Mouse (Mus musculus) liver, embryonic 14 days (tissue): ENCODE results near the gene Cpa2. TPM values are rescaled to one million over a fixed set of nuclear protein-coding genes. Genes with fewer than 3 reads are reported as not detected.

ENCODE experiments used
- polyA plus RNA-seq: library from polyadenylated mRNA; depleted of rRNA; stranded (reverse); fragments of >200 nt; gene quantifications from 2 replicates; pipeline ENCODE4 v1.2.3, GENCODE M21; 2012; rRNA removed

Gene Cpa2
- polyA plus RNA-seq: 0.21 and 0.70 TPM in 2 replicates

DNA sequence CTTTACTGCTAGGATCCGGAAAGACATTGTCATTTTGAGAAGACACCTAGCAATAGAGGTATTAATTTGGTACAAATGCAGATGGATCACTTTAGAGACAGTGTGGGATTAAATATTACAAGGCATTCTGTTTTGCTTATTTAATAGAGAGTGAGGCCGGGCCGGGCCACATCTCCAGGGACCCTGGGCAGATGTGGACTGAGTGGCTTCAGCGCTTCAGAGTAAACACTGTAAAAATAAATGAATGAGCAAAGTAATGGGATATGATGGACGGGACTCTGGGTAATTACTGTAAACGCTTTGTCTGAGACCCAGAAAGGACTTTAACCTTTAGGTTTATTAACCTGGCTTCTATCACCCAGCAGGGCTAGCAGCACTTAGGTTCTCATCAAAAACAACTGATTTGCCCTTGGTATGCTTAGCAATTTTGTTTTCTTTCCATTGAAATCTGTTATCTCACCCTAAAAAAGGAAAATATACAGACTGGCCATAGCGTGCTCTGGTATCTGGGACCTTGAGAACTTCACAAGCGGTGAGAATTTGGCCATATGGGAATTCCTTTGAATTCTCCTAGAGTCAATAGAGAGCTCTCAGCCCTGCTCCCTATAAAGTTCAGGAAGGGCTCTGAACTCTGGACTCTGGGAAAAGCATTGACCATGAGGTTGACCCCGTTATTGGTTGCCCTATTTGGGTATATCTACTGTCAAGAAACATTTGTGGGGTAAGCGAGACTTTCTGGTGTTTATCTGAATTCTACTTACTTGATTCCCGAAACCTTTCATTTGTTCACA is at the start of gene Cpa2:
Gene Cpa2, plus strand, starts transcription at position 574 of the 791 bp plus-strand sequence.

DNA sequence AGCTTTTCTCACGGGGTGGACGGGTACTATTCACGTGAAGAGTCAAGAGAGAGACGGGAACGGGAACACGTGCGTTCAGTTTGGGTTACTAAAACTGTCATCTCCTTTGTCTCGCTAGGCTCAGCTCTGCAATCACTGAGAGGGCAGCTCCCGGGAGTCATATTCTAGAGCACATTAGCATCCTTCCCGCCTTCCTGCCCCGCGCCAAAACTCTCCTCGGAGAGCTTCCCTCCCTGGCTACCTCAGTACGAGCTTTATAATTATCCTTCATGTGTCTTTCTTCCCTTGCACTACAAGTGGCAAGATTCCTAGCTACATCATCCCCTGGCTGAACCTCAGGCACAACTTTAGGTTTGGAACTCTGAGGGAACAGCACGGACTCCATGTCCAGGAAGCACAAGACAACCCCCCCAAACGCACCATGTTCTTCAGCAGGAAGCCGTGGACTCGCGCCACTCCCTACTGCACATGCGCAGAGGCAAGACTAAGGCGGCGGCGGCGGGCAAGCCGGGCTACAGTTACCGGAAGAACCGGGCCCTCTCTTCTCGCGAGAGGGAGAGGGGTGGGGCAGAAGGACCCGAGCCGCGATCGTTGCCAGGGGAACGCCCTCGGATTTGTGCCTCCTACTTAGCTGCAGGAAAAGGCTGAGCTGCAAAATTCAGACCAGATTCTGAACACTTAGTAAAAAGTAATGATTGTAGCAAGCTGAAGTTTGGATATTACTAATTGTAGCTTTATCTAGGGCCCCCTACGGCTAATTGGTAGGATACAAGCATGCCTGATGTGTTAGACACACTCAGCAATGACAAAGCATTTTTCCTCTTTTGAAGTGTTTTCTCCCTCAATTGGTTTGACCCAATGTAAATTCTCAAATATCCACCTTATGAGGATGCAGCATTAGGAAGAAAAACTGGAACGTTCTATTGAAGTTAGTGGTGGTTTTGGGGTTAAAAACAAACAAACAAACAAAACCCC is 31.8 kb upstream of the Cpa2 start, which contains the start of the genes Tmem209 and Ssmem1:
Gene Tmem209, minus strand, starts transcription at position 519 of the 975 bp plus-strand sequence.
Gene Ssmem1, plus strand, starts transcription at position 585 of the 975 bp plus-strand sequence.

DNA sequence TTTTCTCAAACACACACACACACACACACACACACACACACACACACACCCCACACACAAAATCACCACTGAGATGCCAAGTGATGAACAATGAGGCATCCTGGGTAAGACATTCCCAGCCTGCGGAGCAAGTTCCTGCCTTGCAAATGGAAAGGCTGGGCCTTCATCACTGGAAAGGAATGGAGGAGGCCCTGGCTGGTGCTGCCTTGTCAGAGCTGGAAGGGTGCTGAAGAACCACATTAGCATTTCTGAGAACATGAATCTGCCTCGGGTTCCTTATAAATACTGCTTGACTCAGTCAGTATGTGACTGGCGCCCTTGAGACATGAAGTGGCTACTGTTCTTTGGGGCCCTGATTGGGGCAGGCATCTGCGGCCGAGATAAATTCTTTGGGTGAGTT is 26.7 kb downstream of the Cpa2 start, which contains the start of gene Cpa4:
Gene Cpa4, plus strand, starts transcription at position 301 of the 400 bp plus-strand sequence.

DNA sequence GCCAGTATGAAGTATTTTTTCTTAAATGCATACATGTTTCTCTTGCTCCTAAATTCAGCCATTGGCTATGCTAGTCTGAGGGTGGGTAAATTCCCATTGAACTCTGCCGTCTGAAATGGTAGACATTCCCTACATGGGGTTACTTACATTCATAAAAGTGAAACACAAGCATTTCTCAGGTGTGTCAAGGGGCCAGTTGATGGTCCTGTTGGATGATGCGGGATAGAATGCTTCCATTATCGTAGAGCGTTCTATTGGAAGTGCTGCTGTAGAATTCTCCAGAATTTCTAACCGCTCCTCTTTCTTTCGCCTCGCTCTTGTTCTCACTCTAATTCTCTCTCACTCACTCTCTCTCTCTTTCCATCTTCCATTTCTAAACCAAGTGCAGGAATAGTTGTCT is 69.3 kb downstream of the Cpa2 start, which contains the start of gene Cpa5:
Gene Cpa5, plus strand, starts transcription at position 301 of the 400 bp plus-strand sequence.

Other genes starting within 250 kb of the Cpa2 start
- 17.7 and 21.4 TPM in 2 replicates for gene Ube2h, start 237.0 kb upstream of the Cpa2 start, polyA plus RNA-seq
- 11.7 and 14.9 TPM in 2 replicates for gene Zc3hc1, start 150.6 kb upstream of the Cpa2 start, polyA plus RNA-seq
- 10.8 and 14.6 TPM in 2 replicates for gene Klhdc10, start 139.7 kb upstream of the Cpa2 start, polyA plus RNA-seq
- 16.6 and 19.7 TPM in 2 replicates for gene Tmem209, start 31.8 kb upstream of the Cpa2 start, polyA plus RNA-seq
- 0.08 and 0.09 TPM in 2 replicates for gene Ssmem1, start 31.7 kb upstream of the Cpa2 start, polyA plus RNA-seq
- 0.02 and 0.10 TPM in 2 replicates for gene Cpa4, start 26.8 kb downstream of the Cpa2 start, polyA plus RNA-seq
- gene Cpa5, start 69.4 kb downstream of the Cpa2 start, polyA plus RNA-seq: 0.08 TPM in 1 of 2 replicates, not detected in the other
- gene Cpa1, start 97.6 kb downstream of the Cpa2 start, polyA plus RNA-seq: 0.81 and 1.3 TPM in 2 replicates
- 3.6 and 4.1 TPM in 2 replicates for gene Cep41, start 152.2 kb downstream of the Cpa2 start, polyA plus RNA-seq
- 117 and 123 TPM in 2 replicates for gene Mest, start 182.0 kb downstream of the Cpa2 start, polyA plus RNA-seq